Mouse (Mus musculus) spleen, postnatal 36 days (tissue): ENCODE measurements around the gene Ugt2b35.
"Not testable (repeated sequence)": the region's sequence is repeated elsewhere in the genome, so short reads cannot be mapped to it uniquely, and the experiment has no call there.

ENCODE experiments used
- DNase-seq, 2 experiments: peaks; one replicate each; pipeline ENCODE4 v3.0.0; 2022; ENCODE audit warnings: low spot score in 2 of 2, mixed read lengths in 1 of 2

Gene Ugt2b35

GRCm38 (mm10) chr5:87000395-87001073 is at the start of gene Ugt2b35:
Gene Ugt2b35, plus strand, starts transcription at chr5:87000860.
- no peak for DNase-seq

- DNase-seq = no peak
These were observed 40.2 kb upstream of the Ugt2b35 start for GRCm38 (mm10) chr5:86960504-86960903.

- no peak for DNase-seq
These were observed 38.9 kb upstream of the Ugt2b35 start for GRCm38 (mm10) chr5:86961587-86962358.

- not testable (repeated sequence) for DNase-seq
These were observed 37.8 kb upstream of the Ugt2b35 start for GRCm38 (mm10) chr5:86962849-86963248.

DNA sequence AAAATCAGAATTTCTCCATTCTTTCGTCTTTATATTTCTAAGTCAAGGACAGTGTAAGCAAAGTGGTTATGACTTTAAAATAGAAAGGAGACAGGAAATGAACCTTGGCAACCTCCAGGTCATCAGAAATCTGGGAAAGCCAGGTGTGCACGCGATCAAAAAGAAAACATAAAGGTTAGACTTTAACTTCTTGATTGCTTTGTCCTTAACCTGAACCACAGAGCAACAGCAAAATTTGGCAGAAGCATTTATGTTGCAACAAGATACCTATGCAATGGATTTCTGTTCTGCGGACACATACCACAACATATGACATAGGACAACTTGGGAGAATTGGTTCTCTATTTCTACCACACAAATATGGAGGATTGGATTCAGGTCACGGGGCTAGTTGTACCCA is 33.4 kb upstream of the Ugt2b35 start:
- DNase-seq = not testable (repeated sequence)

- DNase-seq = no peak
These were observed 4.1 kb downstream of the Ugt2b35 start for GRCm38 (mm10) chr5:87004735-87005134.

DNA sequence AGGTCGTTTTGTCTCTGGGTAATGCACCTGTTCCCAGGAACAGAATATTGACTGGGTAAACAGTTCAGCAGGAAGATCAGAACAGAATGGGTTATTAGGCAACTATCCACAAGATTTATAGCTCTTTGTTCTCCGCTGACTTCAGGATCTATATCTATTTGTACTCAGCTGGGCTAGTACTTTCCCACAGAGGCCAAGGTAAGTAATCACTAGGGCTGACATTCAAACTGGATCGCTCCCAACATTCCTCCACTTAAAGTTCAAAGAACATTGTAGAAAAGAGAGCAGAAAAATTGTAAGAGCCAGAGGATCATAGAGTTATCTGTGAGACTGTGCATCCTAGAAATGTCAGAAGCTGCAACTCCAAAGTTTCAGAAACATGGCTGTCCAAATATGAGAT is 14.8 kb downstream of the Ugt2b35 start:
- no peak for DNase-seq

GRCm38 (mm10) chr5:87027359-87027758 is 26.7 kb downstream of the Ugt2b35 start:
- DNase-seq = no peak

DNA sequence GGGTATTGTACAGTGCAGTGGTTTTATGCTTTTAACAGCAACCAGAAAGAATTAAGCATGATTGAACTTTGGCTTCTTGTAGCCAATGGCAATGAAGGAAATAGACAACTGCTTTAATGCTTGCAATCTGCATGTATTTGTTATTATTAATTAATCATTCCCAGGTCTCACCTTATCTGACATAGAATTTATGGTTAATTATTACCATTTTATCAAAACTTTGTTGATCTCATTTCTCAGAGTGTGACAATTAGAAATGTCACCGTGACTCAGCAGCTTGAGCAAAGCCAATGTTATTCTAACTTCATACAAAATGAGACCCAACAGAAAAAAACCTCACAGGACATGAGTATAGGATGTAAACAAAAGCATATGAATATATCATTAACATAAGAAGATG is 30.0 kb downstream of the Ugt2b35 start:
- DNase-seq = no peak
